Mouse (Mus musculus): ENCODE data around the gene Gm42878. TPM values are rescaled to one million over a fixed set of nuclear protein-coding genes. Genes with fewer than 3 reads are reported as not detected.
"Not testable (repeated sequence)": the region's sequence is repeated elsewhere in the genome, so short reads cannot be mapped to it uniquely, and the experiment has no call there.

Gm42878 gene
- total RNA-seq, 4 experiments from 2014 or later = not detected

DNA sequence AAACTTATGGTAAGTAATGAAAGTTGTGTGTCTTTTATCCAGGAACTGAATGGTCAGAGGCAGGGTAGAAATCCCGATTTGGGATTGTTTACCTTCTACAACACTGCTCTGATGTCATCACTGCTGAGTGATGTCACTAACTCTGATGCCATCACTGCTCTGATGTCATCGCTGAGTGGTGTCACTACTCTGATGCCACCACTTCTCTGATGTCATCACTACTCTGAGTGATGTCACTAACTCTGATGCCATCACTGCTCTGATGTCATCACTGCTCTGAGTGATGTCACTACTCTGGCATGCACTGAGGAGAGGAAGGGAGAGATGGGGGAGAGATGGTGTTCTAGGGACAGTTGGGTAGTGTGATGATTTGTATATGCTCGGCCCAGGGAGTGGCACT, 17.2 kb upstream of the Gm42878 start:
- no peak for DNase-seq

DNA sequence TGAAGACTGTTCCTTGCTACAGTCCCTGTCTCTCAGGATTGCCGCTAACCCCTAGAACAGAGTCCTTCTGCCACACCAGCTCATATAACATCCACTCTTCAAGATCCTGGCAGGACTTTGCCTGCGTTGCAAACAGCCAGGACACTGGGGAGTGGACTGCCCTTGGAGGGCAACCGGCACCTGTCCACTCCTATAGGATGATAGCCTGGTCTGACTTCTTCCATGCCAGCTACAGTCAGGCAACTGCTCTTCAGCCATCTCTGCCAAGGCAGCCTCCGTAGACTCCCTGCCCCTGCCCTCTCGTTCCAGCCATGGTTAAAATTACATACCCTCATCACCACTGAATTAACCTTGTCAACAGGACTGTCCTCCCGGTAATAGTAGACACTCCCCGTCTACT, 3.9 kb upstream of the Gm42878 start:
- no peak for DNase-seq

DNA sequence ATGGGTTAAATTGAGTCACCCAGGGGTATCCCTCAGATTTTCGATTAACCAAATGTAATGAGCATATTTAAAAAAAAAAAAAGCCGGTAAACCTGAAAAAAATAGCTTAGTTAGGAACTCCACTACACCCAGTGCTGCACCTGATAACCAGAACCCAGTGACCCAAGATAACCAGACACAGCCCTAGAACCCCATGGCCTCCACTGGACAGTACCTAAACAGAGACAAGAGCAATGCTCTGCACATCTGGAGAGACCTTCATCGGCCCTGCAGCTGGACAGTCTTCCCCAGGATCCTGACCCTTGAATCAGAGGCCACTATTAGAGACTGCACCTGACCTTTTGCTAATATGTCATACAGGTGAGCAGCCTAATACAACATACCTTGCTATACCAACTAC, 1.8 kb upstream of the Gm42878 start:
- no peak for DNase-seq

DNA sequence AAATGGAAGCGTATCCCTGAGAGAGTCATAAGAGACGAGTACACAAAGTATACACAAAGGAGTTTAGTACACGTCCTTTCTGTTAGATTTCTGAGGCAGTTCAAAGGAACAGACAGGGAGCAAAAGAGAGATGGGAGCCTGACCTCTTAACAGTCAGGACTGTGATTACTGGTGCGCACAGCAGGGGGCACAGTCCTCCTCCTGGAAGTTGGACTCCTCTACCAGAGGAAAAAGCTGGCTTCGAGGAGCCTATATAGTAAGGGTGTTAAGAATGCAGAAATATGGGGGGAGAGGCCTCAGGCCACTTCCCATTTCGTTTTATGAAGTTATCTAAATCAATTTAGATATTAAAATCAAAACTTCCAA, 1.2 kb upstream of the Gm42878 start:
- DNase-seq = no peak

DNA sequence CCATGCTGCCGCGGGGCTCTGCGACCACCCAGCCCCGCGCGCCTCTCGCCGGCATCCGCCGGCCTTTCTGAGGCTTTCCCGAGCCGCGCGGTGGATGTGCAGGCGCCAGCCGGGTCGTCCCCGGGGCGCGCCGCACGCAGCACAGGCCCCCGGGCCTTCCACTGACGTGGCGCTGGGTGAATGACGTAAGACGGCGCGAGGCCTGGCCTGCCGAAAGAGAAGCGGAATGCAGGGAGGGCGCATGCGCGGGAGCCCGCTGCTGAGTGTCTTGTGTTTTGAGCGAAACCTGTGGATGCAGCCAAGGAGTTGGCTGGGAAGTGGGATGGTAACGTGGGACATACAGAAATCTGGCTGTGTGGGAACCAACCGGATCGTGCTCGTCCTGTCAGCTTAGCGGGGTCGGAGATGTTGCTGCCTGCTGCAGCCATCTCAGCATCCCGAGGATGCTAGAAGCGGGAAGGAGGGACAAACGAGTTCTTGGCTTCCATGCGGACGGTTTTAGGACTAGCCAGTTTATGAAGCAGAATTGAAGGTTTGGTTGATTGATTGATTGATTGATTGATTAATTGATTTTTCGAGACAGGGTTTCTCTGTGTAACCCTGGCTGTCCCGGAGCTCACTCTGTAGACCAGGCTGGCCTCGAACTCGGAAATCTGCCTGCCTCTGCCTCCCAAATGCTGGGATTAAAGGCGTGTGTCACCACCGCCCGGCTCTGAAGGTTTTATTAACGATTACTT, 679 bp upstream of the Gm42878 start, which contains the start of gene Mapkapk5:
TSS of gene Mapkapk5 (minus strand) at position 113 of the 737 bp plus-strand sequence.
- DNase-seq = peak; percentile 93

DNA sequence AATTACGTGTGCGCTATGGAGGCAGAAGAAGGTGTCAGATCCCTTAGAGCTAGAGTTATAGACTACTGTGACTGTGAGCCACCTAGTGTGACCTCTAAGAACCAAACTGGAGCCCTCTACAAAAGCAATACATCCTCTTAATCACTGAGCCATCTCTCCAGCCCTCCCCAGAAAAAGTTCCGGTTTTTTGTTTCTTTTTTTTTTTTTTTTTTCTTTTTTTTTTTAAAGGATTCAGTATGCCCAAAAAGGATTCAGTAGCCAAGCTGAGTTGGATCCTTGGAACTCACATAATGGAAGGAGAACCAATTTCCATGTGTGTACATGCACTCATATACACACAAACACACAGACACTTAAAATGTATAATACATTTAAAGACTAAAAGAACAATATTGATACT, 1.9 kb downstream of the Gm42878 start:
- DNase-seq = no peak

DNA sequence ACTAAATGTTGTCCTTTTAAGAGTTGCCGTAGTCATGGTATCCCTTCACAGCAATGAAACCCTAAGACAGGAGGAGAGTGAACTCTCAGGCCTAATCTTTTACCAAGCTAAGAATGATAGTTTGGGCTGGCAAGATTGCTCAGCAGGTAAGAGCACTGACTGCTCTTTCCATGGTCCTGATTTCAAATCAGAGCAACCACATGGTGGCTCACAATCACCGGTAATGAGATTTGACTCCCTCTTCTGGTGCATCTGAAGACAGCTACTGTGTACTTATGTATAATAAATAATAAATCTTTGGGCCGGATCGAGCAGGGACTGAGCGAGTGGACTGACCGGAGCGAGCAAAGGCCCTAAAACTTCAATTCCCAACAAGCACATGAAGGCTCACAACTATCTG, 4.0 kb downstream of the Gm42878 start:
- no peak for DNase-seq

DNA sequence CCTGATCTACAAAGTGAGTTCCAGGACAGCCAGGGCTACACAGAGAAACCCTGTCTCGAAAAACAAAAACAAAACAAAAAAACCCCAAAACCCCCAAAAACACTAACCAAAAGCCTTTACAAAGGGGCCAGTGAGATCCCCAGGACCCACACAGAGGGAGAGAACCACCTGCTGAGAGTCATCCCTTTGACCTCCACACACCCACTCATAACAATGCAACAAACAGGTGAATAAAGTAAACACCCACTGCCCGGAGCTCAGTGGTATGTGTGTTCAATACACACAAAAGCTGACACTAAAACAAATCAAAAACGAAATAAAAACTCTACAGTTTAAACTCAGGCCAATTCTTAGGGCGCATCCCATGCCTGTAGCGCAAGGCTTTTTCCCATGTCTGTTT, 5.2 kb downstream of the Gm42878 start:
- DNase-seq = no peak

DNA sequence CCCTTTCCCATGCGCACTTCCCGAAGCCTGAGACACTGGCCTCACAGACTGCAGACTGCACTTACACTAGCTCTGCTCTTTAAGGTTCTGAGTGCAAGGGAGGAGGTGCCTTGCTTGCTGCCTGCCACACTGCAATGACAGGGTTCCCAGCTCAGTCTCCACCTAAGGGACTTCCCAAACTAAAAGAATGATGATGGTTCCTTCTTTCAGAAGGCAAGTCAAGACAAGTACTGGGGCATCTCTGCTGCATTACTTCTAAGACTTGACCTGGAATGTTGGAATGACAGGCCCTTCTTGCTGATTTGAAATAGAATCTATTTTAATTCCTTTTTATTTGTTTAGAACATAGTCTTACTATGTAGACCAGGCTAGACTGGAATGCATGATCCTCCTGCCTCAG, 7.7 kb downstream of the Gm42878 start:
- no peak for DNase-seq

DNA sequence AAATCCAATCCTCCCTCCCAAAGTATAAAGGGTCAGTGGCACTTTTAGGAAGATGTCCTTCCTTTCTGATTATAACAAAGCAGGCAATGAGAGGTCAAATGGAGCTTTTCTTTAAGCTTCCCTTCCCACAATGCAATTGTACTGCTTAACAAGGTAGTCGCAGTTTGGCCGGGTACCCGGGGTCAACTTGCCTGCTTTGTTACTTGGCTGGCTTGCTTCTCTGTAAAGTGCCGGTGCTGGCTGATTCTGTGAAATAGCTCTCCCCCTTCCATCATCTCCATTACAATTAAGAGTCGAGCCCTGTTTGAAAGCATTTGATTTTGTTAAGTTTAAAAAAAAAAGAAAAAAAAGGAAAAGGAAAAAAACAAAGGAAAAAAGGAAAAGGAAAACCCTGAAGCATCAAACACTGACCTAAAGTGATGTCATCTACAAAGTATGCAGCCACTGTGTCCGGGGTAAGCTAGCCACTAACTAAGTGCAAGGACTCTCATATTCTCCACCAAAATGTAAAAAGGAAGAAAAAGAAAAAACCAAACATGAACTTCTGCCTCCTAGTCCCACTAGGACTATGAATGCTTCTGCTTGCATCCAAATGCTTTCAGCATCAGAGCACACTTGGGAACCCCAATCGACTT, 8.2 kb downstream of the Gm42878 start:
- no peak for DNase-seq

DNA sequence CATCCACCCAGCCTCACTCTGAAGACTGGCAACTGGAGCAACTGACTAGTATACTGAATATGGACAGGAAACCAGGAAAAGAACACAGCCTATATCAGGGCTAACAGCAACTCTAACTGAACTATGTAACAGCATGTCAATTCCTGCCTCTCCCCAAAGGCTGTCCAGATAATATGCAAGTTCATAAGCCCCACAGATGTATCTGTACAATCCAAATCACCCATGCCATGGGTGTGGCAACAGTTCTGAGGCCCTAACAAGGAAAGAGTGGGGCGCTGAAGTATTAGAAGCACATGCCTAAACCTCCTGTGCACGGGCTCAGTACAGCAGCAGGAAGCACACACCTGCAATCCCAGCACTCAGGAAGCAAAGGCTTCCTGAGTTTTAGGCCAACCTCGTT, 10.2 kb downstream of the Gm42878 start:
- DNase-seq = no peak

DNA sequence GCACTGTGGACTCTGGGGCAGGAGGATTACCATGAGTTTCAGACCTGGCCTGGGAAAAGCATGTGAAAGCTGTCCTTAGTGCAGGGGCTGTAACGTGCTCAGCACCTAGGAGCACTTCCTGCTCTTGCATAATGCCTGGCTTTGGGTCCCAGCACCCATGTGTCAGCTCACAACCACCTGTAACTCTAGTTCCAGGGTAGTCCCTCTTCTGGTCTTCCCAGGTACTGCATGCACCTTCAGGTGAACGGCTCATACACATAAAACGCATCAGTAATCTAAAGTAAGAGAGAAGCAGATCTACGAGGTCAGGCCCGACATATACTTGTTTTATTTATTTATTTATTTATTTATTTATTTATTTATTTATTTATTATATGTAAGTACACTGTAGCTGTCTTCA, 10.8 kb downstream of the Gm42878 start:
- DNase-seq = no peak

DNA sequence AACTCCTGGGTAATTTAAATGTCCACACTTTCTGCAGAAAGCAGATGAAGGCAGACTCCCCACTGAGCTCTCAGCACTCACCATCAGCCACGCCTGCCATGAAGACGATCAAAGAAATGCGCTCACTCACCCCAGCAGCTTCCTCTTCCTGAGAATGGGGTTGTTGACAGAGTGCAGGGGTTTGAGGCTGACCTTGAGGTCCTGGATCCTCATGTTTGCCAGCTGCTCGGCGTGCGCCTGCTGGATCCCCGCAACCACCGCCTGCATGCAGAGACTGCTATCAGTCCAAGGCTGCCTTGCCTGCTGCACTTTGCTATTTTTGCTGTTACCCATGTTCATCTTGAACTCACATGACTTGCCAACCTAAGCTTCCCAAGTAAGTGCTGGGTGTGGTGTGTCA, 18.3 kb downstream of the Gm42878 start:
- peak; percentile 36 for DNase-seq

DNA sequence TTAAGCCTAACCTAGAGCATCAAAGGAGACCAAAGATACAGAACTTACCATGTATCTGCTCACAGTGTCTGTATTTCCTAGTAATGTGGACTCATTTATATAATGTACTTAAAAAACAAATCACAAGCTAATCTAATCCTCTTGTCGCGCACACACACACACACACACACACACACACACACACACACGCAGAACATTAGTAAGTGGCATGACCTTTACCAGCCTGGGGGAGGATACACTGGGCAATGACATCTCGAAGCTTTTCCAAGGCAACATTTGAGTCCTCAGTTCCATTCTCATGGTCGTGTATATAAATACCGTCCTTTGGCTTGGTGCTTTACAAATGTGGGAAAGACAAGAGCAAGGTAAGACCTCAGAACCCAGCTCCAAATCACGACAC, 18.8 kb downstream of the Gm42878 start:
- DNase-seq = peak; percentile 29

DNA sequence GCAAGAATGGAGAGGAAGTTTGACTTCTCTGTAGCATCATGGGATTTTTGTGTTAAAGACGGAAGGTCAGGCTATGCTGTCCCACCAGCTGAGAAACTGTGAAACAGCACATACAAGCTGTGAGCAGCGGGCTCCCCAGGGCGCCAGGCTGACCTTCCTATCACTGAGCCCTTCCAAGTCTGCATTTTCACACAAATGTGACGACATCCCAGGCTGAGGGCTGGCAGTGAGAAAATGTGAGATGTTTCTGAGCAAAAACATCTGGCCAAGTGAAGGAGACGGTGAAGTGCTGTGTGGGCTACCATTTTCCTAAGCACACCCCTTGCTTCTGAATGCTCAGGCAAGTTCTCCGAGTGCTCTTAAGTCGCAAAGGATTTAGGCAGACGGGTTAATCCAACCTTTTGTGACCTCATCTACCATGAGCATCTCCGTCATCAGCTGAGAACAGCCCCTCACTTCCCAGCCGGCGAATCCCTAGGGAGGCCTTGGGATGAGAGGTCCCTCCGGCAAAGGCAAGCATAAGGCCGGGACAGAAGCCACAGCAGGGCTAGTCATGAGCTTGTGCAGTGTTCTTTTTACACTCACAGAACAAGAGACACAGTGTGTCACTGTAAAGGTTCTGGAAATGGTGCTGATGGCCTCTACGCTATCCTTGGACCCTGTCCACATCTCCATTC, 19.4 kb downstream of the Gm42878 start:
- no peak for DNase-seq

DNA sequence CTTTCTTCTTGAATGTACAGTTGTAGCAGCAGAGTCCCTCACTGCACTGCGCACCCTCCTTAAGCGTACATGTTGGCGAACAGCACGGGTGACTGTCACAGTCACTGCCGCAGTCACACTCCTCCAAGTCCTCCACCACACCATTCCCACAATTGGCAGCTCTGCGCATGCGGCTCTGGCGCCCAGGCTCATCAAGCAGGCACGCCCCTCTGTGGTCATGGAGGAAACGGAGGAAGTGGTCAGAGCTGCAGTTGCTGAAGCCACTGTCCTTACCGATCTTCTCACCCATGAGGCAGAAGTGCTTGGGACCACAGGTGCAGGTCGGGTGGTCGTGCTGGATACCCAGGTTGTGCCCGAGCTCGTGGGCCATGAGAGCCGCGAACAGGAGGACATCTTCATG, 25.5 kb downstream of the Gm42878 start:
- not testable (repeated sequence) for DNase-seq

DNA sequence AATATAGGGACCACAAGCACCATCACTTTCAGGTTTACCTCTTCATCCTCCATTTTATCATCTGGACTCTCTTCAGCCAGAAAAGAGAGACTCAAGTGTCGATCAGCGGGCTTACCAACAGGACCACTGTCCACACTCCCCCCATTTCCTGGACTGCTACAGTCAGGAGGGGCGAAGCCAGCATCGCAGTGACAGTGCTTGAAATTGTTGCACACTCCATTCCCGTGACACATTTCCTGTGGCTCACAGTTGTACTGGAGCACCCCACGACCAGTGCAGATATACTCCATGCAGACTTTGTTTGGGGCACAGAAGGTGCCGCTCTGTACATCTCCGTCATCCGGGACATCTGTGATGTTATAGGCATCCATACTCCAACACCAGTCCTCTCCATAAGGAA, 26.3 kb downstream of the Gm42878 start:
- DNase-seq = no peak

DNA sequence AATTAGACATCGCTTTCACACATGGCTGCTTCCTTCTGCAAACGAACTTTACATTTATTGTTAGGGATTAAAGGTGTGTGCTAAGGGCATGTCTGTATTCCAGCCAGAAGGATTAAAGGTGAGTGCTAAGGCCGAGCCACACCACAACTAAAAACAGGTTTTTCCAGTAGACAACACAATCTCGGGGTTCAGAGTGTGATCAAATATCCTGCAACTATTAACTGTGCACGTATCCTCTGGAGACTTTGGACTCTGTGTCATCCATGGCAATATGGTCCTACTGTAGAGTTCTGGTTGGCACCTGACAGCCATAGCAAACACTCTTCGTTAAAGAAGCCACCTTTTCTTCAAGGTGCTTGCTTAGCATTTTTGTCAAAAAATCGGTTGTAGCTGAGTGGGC, 35.3 kb downstream of the Gm42878 start:
- no peak for DNase-seq

DNA sequence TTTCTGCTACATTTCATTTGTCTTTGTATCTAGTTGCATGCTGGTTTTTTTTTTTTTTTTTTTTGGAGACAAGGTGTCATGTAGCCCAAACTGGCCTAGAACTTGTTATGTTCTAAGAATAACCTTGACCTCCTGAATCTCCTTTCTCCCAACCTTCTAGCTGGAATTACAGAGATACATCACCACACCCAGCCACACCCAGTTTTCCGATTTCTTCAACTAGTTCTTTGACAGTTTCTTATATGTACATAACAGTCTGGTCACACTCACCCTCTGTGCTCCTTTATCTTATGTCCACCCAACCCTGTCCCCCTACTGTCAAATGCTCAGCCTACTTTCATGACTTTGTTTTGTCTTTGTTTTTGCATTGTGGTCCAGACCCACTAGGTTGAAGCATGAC, 38.4 kb downstream of the Gm42878 start:
- DNase-seq = no peak

DNA sequence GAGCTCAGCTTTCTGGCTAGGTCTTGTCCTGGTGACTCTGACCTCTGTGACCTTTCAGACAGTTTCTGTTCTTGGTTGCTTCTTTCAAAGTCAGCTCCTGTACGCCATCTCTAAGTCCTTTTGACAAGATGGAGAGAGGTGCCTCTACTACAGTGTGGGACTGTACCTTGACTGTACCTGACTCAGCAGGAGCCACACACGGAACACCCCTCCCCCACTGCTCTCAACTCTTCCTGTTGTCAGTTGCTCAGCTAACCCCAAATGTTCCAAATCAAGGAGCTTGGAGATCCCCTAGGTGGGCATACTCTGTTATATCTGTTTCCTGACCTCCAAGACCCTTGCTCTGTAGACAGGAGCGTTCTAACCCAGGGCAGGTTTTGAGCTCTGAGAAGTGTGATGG, 42.1 kb downstream of the Gm42878 start, which contains the start of gene Adam1b:
TSS of gene Adam1b (minus strand) at position 205 of the 400 bp plus-strand sequence.
- DNase-seq = no peak

DNA sequence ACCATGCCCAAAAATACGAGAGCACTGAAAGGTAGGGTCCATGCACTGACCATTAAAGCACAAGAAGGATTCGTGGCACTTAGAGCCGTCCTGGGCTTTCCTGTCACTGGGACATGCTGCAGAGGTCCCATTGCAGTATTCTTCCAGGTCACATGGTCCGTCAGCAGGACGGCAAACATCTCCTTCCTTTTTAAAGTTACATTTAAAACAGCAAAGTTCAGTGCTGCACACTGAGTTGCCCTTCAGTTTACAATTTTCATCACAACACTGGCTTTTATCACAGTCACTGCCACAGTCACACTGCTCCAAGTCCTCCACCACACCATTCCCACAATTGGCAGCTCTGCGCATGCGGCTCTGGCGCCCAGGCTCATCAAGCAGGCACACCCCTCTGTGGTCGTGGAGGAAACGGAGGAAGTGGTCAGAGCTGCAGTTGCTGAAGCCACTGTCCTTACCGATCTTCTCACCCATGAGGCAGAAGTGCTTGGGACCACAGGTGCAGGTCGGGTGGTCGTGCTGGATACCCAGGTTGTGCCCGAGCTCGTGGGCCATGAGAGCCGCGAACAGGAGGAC, 43.8 kb downstream of the Gm42878 start:
- DNase-seq = not testable (repeated sequence)

DNA sequence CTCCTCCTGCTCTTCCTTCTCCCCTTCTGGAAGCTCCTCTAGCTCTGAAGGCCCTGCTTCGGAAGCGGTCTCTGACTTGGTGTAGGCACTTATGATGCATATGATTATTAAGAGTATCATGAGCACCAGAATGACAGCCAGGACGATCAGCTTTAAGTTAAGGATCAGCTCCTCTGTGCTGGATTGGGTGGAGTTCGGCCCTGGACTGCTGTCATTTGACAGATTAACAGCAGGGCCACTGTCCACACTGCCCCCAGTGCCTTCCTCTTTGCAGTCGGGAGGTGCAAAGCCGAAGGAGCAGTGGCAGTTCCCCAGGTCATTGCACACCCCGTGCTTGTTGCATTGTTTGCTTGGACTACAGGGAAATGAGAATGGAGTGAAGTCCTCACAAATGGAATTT, 44.6 kb downstream of the Gm42878 start:
- no peak for DNase-seq

DNA sequence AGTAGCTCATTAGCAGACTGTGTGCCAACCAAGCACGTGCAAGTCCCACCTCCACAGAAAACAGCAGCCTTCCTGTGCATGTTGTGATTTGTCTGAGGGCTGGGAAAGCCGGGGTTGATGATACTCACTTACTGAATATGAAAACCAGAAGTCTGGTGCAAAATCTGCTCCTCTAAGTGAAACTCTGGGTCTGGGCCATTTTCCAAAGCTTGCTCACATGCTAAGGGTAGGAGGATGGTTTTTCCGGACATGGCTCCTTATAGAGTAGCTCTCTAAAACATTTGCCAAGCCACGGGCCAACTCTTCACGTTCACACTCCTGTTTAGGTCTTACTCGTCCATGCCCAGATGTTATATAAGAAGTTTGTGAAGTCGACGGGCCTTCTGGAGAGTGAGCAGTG, 52.0 kb downstream of the Gm42878 start:
- no peak for DNase-seq

DNA sequence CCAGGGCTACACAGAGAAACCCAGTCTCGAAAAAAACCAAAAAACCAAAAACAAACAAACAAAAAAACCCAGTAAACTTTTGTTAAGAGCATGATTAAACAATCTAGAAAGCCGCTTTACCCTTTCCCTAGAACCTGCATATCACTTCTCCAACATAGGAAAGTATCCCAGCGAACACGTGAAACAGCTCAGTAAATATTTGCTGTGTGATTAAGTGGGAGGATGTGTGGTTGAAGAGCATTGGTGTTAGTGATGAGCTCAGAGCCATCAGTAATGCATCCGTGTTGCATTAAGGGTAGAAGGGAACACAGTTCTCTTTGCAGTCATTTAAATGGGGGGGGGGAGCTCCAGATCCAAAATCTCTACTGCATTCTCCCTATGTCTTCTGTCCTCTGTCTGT, 60.5 kb downstream of the Gm42878 start:
- no peak for DNase-seq
